Mouse (Mus musculus) CD4-positive, CD25-positive, alpha-beta regulatory T cell, adult 2 months (primary cell): ENCODE measurements around the gene Gm3286.
"Not testable (repeated sequence)": the region's sequence is repeated elsewhere in the genome, so short reads cannot be mapped to it uniquely, and the experiment has no call there.

Experiments used
- DNase-seq: peaks from one replicate; pipeline ENCODE4 v3.0.0-alpha.2; 2012; ENCODE audit warnings: low read depth, low spot score

Gene Gm3286

GRCm38 (mm10) chr5:95510458-95510857 lies at the start of gene Gm3286:
Gene Gm3286, plus strand, starts transcription at chr5:95510758.
- not testable (repeated sequence) for DNase-seq
